Mouse (Mus musculus): ENCODE measurements around the gene Gpr107.

GRCm38 (mm10) chr2:31263746-31264378 lies 111.7 kb downstream of the Gpr107 start:
- TF ChIP-seq POLR2A (IDR thresholded peaks at IDR 0.05; ENCODE audit: borderline replicate concordance, control insufficient read depth, low read depth, low read length) (no peak), CTCF (IDR thresholded peaks at IDR 0.05; ENCODE audit: control insufficient read depth, insufficient read depth, low read length) (no peak)

All from bone marrow, adult 2 months (tissue).